Mouse (Mus musculus): ENCODE measurements around the gene Usp26. TPM values are rescaled to one million over a fixed set of nuclear protein-coding genes. Genes with fewer than 3 reads are reported as not detected.

The Usp26 gene
- 3.8 and 4.5 TPM in 2 replicates for polyA plus RNA-seq (2011; ENCODE audit: insufficient read depth, insufficient read length, low read depth, missing spikeins)

DNA sequence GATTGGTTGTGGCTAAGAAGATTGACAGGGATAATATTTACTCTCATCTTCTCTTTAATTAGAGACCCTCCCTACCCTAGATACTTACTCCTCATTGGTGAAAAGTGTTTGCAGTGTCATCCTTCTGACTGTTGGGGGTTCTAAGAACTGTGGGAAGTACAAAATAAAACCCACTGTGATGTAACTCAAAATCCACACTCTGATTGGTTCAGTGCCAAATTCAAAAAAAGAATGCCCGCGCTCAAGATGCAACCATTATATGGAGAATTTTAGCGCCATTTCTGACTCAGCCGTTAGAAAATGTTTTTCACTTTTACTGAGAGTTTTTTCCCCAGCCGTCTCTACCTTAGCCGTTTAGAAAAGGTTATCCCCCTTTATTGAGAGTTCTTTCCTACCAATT is at the start of gene Usp26:
Gene Usp26, minus strand, starts transcription at position 101 of the 400 bp plus-strand sequence.
- Histone ChIP-seq H3K27me3 (ENCODE audit: control insufficient read depth, insufficient read depth, low read length, poor library complexity, severe bottlenecking) (no peaks in the 10 kb centered on the region), H3K9me3 (replicated peaks; ENCODE audit: control insufficient read depth, insufficient read depth, low read length, poor library complexity, severe bottlenecking) (no peaks in the 10 kb centered on the region), H3K27ac (ENCODE audit: insufficient read depth, low read length) (no peak within 1 kb of the TSS), H3K9ac (ENCODE audit: low read depth, poor library complexity, severe bottlenecking) (no peak within 1 kb of the TSS), H3K4me3 (ENCODE audit: low read depth, low read length) (peak within 1 kb of the TSS; percentile 4), H3K36me3 (ENCODE audit: control insufficient read depth, insufficient read depth, low read length, poor library complexity, severe bottlenecking) (no peaks in the 10 kb centered on the region), H3K4me1 (ENCODE audit: control insufficient read depth, insufficient read depth, low read length) (no peaks in the 10 kb centered on the region)
- TF ChIP-seq EP300 (IDR thresholded peaks at IDR 0.05; ENCODE audit: insufficient read depth, low read depth, low read length), result no peak
- no peak for TF ChIP-seq CTCF (IDR thresholded peaks at IDR 0.05; ENCODE audit: low read depth, low read length)
- TF ChIP-seq POLR2A (IDR thresholded peaks at IDR 0.05; ENCODE audit: insufficient read depth, low read length), result no peak

DNA sequence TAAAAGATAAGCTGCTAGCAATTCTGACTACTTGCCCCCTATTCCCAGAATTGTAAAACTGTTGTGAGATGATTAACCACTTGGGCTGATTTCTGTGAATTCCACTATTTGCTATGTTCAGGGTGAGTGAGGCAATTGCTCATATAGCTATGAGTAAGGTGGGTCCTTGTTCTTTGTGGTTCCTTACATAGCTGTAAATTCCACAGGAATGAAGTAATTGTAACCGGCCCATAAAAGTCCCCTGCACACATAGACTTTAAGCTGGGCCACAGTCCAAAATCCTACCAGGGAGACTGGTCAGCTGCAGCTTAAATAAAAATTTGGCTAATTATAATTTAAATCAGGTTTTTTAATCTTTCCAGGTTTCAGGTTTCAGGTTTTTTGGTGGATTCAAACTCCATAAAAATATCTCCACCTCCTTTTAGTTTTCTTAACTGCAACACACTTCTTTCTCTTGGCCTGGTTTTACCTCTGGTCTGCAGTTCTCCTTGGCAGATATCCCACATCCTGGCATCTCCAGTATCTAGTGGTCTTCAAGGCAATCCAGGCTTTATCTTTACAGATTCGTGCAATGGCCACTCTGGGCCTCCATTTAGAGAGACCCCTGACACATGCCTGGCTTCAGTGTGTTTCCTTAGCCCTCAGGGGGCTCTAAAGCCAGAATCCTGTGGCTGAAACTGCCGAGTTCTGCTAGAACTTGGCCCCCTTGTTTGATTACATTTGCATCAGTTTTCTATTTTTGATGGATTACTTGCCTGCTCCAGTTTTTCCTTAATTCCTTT is 13.6 kb upstream of the Usp26 start:
- H3K27ac ChIP-seq (ENCODE audit: insufficient read depth, low read length), result no peak overlapping the region
- H3K27me3 ChIP-seq (ENCODE audit: control insufficient read depth, insufficient read depth, low read length, poor library complexity, severe bottlenecking), result no peaks in the 10 kb centered on the region
- TF ChIP-seq POLR2A (IDR thresholded peaks at IDR 0.05; ENCODE audit: insufficient read depth, low read length) (no peak), CTCF (IDR thresholded peaks at IDR 0.05; ENCODE audit: low read depth, low read length) (no peak), EP300 (IDR thresholded peaks at IDR 0.05; ENCODE audit: insufficient read depth, low read depth, low read length) (no peak)

DNA sequence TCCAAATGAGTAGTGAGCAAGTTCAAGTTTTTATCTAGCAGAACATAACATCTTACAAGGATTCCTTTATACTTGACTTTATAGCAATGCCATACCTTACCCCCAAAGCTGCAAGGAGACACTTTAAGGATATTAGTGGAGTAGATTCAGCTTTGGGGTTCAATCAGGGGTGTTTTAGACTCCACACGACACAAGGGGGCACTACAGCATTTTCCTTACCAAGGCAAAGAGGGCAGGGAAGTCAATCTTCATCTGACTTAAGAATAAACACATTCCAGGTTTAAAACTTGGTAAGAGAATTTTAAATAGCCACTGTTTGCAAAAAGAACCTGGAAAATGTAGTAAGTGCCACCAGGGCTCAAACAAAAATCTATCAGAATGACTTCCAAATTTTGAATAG is 33.6 kb downstream of the Usp26 start:
- no peaks in the 10 kb centered on the region for H3K27me3 ChIP-seq (ENCODE audit: control insufficient read depth, insufficient read depth, low read length, poor library complexity, severe bottlenecking)
- TF ChIP-seq CTCF (IDR thresholded peaks at IDR 0.05; ENCODE audit: low read depth, low read length) (no peak), EP300 (IDR thresholded peaks at IDR 0.05; ENCODE audit: insufficient read depth, low read depth, low read length) (no peak), POLR2A (IDR thresholded peaks at IDR 0.05; ENCODE audit: insufficient read depth, low read length) (no peak)
- no peak overlapping the region for H3K9ac ChIP-seq (ENCODE audit: low read depth, poor library complexity, severe bottlenecking)
- no peak overlapping the region for H3K27ac ChIP-seq (ENCODE audit: insufficient read depth, low read length)
- no peaks in the 10 kb centered on the region for H3K9me3 ChIP-seq (replicated peaks; ENCODE audit: control insufficient read depth, insufficient read depth, low read length, poor library complexity, severe bottlenecking)
- no peak overlapping the region for H3K4me3 ChIP-seq (ENCODE audit: low read depth, low read length)
- no peaks in the 10 kb centered on the region for H3K4me1 ChIP-seq (ENCODE audit: control insufficient read depth, insufficient read depth, low read length)
- H3K36me3 ChIP-seq (ENCODE audit: control insufficient read depth, insufficient read depth, low read length, poor library complexity, severe bottlenecking), result no peaks in the 10 kb centered on the region

More for the DNA sequence above, 13.6 kb upstream of the Usp26 start:
- Histone ChIP-seq H3K36me3 (ENCODE audit: control insufficient read depth, insufficient read depth, low read length, poor library complexity, severe bottlenecking) (no peaks in the 10 kb centered on the region), H3K4me3 (ENCODE audit: low read depth, low read length) (no peak overlapping the region), H3K9ac (ENCODE audit: low read depth, poor library complexity, severe bottlenecking) (no peak overlapping the region), H3K9me3 (replicated peaks; ENCODE audit: control insufficient read depth, insufficient read depth, low read length, poor library complexity, severe bottlenecking) (no peaks in the 10 kb centered on the region), H3K4me1 (ENCODE audit: control insufficient read depth, insufficient read depth, low read length) (no peaks in the 10 kb centered on the region)

GRCm38 (mm10) chrX:51736450-51736849 is 64.6 kb downstream of the Usp26 start:
- no peaks in the 10 kb centered on the region for H3K36me3 ChIP-seq (ENCODE audit: control insufficient read depth, insufficient read depth, low read length, poor library complexity, severe bottlenecking)
- no peaks in the 10 kb centered on the region for H3K27me3 ChIP-seq (ENCODE audit: control insufficient read depth, insufficient read depth, low read length, poor library complexity, severe bottlenecking)
- no peak overlapping the region for H3K9ac ChIP-seq (ENCODE audit: low read depth, poor library complexity, severe bottlenecking)
- H3K4me1 ChIP-seq (ENCODE audit: control insufficient read depth, insufficient read depth, low read length), result no peaks in the 10 kb centered on the region
- no peaks in the 10 kb centered on the region for H3K9me3 ChIP-seq (replicated peaks; ENCODE audit: control insufficient read depth, insufficient read depth, low read length, poor library complexity, severe bottlenecking)
- TF ChIP-seq POLR2A (IDR thresholded peaks at IDR 0.05; ENCODE audit: insufficient read depth, low read length) (no peak), EP300 (IDR thresholded peaks at IDR 0.05; ENCODE audit: insufficient read depth, low read depth, low read length) (no peak), CTCF (IDR thresholded peaks at IDR 0.05; ENCODE audit: low read depth, low read length) (no peak)
- H3K27ac ChIP-seq (ENCODE audit: insufficient read depth, low read length), result no peak overlapping the region
- H3K4me3 ChIP-seq (ENCODE audit: low read depth, low read length), result no peak overlapping the region

GRCm38 (mm10) chrX:51714086-51714745 is 86.8 kb downstream of the Usp26 start:
- Histone ChIP-seq H3K4me3 (ENCODE audit: low read depth, low read length) (no peak overlapping the region), H3K36me3 (ENCODE audit: control insufficient read depth, insufficient read depth, low read length, poor library complexity, severe bottlenecking) (no peaks in the 10 kb centered on the region), H3K27ac (ENCODE audit: insufficient read depth, low read length) (no peak overlapping the region), H3K4me1 (ENCODE audit: control insufficient read depth, insufficient read depth, low read length) (no peaks in the 10 kb centered on the region), H3K9ac (ENCODE audit: low read depth, poor library complexity, severe bottlenecking) (no peak overlapping the region), H3K27me3 (ENCODE audit: control insufficient read depth, insufficient read depth, low read length, poor library complexity, severe bottlenecking) (no peaks in the 10 kb centered on the region), H3K9me3 (replicated peaks; ENCODE audit: control insufficient read depth, insufficient read depth, low read length, poor library complexity, severe bottlenecking) (no peaks in the 10 kb centered on the region)
- TF ChIP-seq CTCF (IDR thresholded peaks at IDR 0.05; ENCODE audit: low read depth, low read length) (no peak), POLR2A (IDR thresholded peaks at IDR 0.05; ENCODE audit: insufficient read depth, low read length) (no peak), EP300 (IDR thresholded peaks at IDR 0.05; ENCODE audit: insufficient read depth, low read depth, low read length) (no peak)

DNA sequence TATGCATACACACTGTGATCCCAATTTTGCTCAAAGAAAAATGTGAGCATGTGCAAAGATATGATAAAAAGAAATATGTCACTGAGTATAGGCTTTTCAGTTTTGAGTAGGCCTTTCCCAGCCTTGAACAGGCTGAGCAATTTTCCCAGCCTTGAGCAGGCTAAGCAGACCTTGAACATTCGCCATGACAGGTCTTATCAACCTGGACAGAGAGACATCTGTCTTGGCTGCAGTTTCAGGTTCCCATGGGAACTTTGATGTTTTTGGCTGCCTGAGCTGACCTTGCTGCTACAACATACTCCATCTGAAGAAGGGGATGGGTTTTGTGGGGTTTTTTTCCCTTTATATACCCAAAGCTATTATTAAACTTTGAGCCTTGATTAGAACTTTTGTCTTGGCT is 88.0 kb downstream of the Usp26 start:
- H3K9me3 ChIP-seq (replicated peaks; ENCODE audit: control insufficient read depth, insufficient read depth, low read length, poor library complexity, severe bottlenecking), result no peaks in the 10 kb centered on the region
- H3K4me1 ChIP-seq (ENCODE audit: control insufficient read depth, insufficient read depth, low read length), result no peaks in the 10 kb centered on the region
- H3K4me3 ChIP-seq (ENCODE audit: low read depth, low read length), result no peak overlapping the region
- no peak overlapping the region for H3K27ac ChIP-seq (ENCODE audit: insufficient read depth, low read length)
- H3K27me3 ChIP-seq (ENCODE audit: control insufficient read depth, insufficient read depth, low read length, poor library complexity, severe bottlenecking), result no peaks in the 10 kb centered on the region
- H3K36me3 ChIP-seq (ENCODE audit: control insufficient read depth, insufficient read depth, low read length, poor library complexity, severe bottlenecking), result no peaks in the 10 kb centered on the region
- TF ChIP-seq CTCF (IDR thresholded peaks at IDR 0.05; ENCODE audit: low read depth, low read length) (no peak), POLR2A (IDR thresholded peaks at IDR 0.05; ENCODE audit: insufficient read depth, low read length) (no peak), EP300 (IDR thresholded peaks at IDR 0.05; ENCODE audit: insufficient read depth, low read depth, low read length) (no peak)
- no peak overlapping the region for H3K9ac ChIP-seq (ENCODE audit: low read depth, poor library complexity, severe bottlenecking)

Other genes with a start within 250 kb of the Usp26 start
- 8.9 and 9.9 TPM in 2 replicates for gene Hs6st2, start 119.4 kb downstream of the Usp26 start, polyA plus RNA-seq (2011; ENCODE audit: insufficient read depth, insufficient read length, low read depth, missing spikeins)
- not detected in 2 replicates for gene 1700080O16Rik, start 171.5 kb upstream of the Usp26 start, polyA plus RNA-seq (2011; ENCODE audit: insufficient read depth, insufficient read length, low read depth, missing spikeins)